Mouse (Mus musculus) forebrain, postnatal 0 days (tissue): Measurements from ENCODE around the gene Nagpa. TPM values are rescaled to one million over a fixed set of nuclear protein-coding genes. Genes with fewer than 3 reads are reported as not detected.
"Not testable (repeated sequence)": the region's sequence is repeated elsewhere in the genome, so short reads cannot be mapped to it uniquely, and the experiment has no call there.

Experiments
- ATAC-seq: fragments of 200-750 bp; cut with Nextera tagmentation; 2 replicates; pipeline ENCODE4 v1.8.0; 2017; ENCODE audit warnings: mild to moderate bottlenecking, moderate library complexity
- DNase-seq: peaks from one replicate; pipeline ENCODE4 v3.0.0-alpha.2; 2015
- H3K27ac ChIP-seq: fragments of 300-500 bp; sonication (generic); 2 replicates; pipeline ENCODE4 v1.5.1; 2014; ENCODE audit warnings: low read depth, mild to moderate bottlenecking, antibody characterized with exemption, low read length, moderate library complexity, mixed read lengths
- H3K27me3 ChIP-seq: fragments of 300-500 bp; sonication (generic); 2 replicates; pipeline ENCODE4 v1.6.1; 2014; ENCODE audit warnings: mild to moderate bottlenecking, low read length, mixed read lengths; ENCODE audit not compliant: insufficient read depth
- H3K36me3 ChIP-seq: fragments of 300-500 bp; sonication (generic); 2 replicates; pipeline ENCODE4 v1.6.1; 2014; ENCODE audit warnings: mild to moderate bottlenecking, moderate library complexity; ENCODE audit not compliant: insufficient read depth
- H3K4me1 ChIP-seq: fragments of 300-500 bp; sonication (generic); 2 replicates; pipeline ENCODE4 v1.6.1; 2014; ENCODE audit warnings: antibody characterized with exemption; ENCODE audit not compliant: insufficient read depth
- H3K4me2 ChIP-seq: fragments of 300-500 bp; sonication (generic); 2 replicates; pipeline ENCODE4 v1.6.1; 2014; ENCODE audit warnings: low read depth, mild to moderate bottlenecking, moderate library complexity
- H3K4me3 ChIP-seq: fragments of 300-500 bp; sonication (generic); 2 replicates; pipeline ENCODE4 v1.5.1; 2014; ENCODE audit warnings: low read depth, low read length, mixed read lengths
- H3K9ac ChIP-seq: fragments of 300-500 bp; sonication (generic); 2 replicates; pipeline ENCODE4 v1.6.1; 2014; ENCODE audit warnings: mild to moderate bottlenecking
- H3K9me3 ChIP-seq: fragments of 300-500 bp; sonication (generic); 2 replicates; pipeline ENCODE4 v1.6.1; 2016; ENCODE audit warnings: low read length
- CTCF ChIP-seq: sonication (generic); IDR thresholded peaks from 2 replicates; pipeline ENCODE4 v1.5.1; 2016; ENCODE audit warnings: antibody characterized with exemption, control low read depth, low read depth
- WGBS: fragments of 180-500 bp; shearing (Covaris S2); extraction: QIAGEN DNeasy Blood & Tissue Kit; methylation state at CpG from one replicate; pipeline ENCODE4 v1.1.7; 2014; 5-methylcytosine and 5-hydroxymethylcytosine counted together
- polyA plus RNA-seq: library from polyadenylated mRNA; unstranded; fragments of >200 nt; fragmentation: Nextera tagmentation; extraction: Ambion mirVana; gene quantifications from 2 replicates; pipeline ENCODE4 v1.2.1, GENCODE M21; 2015
- total RNA-seq: library from RNA; depleted of rRNA; stranded (reverse); fragments of >200 nt; gene quantifications from 2 replicates; pipeline ENCODE4 v1.2.3, GENCODE M21; 2014

Gene Nagpa
- total and polyA plus RNA-seq, 2 experiments from 2014 or later: 8.8 to 8.9 TPM

DNA sequence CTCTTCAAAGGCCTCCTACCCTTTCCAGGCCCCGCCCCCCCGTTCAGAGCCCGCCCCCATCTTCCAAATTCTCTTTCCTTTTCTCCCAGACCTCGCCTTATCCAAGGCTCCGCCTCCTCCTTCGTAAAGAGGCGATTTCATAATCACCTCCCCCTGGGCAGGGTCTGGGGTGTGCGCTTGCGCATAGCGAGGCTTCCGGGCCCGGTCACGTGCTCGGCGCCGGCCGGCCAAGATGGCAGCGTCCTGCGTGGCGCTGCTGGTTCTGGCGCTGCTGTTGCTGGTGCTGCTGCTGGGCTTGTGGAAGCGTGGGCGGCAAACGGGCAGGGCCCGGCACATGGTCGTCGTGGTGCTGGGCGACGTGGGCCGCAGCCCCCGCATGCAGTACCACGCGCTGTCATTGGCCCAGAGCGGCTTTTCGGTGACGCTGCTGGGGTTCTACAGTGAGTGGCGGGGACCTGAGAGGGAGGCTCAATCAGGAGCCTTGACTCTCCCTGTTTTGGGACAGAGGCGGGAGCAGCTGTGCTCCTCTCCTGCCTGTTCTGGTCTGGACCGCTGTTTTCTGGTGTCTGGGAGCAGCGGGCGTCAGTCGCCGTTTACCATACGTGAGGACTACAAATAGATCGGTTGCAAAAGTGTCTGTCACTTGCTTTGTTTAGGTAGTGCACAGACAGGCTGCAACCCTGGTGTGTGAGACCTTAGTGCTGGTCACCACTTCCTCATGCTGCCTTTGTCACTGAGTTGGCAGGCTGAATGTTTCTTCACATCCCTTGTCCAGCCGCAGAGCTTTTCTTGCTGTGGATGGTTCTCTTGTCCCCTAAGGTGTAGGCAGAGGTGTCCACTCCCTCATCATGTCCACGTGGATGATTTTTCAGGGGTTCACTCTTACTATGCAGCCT lies 29.9 kb upstream of the Nagpa start, which contains the start of gene Alg1:
Gene Alg1, plus strand, starts transcription at position 204 of the 896 bp plus-strand sequence.
- H3K27ac ChIP-seq: peak within 1 kb of the TSS; percentile 78
- peak; percentile 21; the same call in 1 of the 2 replicates for TF ChIP-seq CTCF
- no peaks in the 10 kb centered on the region; the same call in 1 of the 2 replicates for H3K27me3 ChIP-seq
- H3K36me3 ChIP-seq: peaks cover 5% of the 10 kb centered on the region; the same call in 1 of the 2 replicates
- no peaks in the 10 kb centered on the region for H3K9me3 ChIP-seq
- ATAC-seq (peak; percentile 98), DNase-seq (peak; percentile 96)
- peaks cover 4% of the 10 kb centered on the region; the same call in 1 of the 2 replicates for H3K4me1 ChIP-seq
- WGBS: 4% methylated on average over 47 of the region's 47 CpGs
- H3K4me3 ChIP-seq: peak within 1 kb of the TSS; percentile 80
- peak within 1 kb of the TSS; percentile 86 for H3K4me2 ChIP-seq
- peak within 1 kb of the TSS; percentile 75 for H3K9ac ChIP-seq

GRCm38 (mm10) chr16:5232982-5233381 lies 29.2 kb upstream of the Nagpa start:
- WGBS: 69% methylated on average over 4 of the region's 4 CpGs
- Histone ChIP-seq H3K27ac (no peak overlapping the region), H3K4me1 (peaks cover 4% of the 10 kb centered on the region; the same call in 1 of the 2 replicates), H3K9me3 (no peaks in the 10 kb centered on the region), H3K36me3 (no peaks in the 10 kb centered on the region), H3K4me3 (peak overlapping the region; percentile 80), H3K4me2 (peak overlapping the region; percentile 86), H3K27me3 (no peaks in the 10 kb centered on the region; the same call in 1 of the 2 replicates), H3K9ac (0 out of 2 replicates have a peak overlapping the region, but pooled peaks have one; percentile 75)
- no peak for TF ChIP-seq CTCF
- DNase-seq (no peak), ATAC-seq (no peak)

DNA sequence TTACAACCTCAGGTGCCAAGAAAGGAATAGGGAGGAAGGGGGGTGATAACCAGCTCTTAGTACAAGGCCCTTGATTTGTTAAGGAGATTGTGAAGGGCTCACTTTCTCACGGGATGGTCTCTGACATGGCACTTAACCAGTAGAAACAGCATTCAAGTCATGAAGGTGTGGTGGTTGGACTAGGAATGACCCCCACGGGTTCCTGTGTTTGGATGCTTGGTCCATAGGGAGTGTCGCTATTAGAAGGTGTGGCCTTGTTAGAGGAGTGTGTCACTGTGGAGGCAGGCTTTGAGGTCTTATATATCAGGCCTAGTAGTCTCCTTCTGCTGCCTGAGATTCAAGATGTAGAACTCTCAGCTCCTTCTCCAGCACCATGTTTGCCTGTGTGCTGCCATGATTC lies 24.3 kb upstream of the Nagpa start:
- H3K4me2 ChIP-seq, H3K36me3 ChIP-seq, H3K4me1 ChIP-seq, DNase-seq, H3K9me3 ChIP-seq, H3K27ac ChIP-seq, H3K27me3 ChIP-seq, H3K9ac ChIP-seq, ATAC-seq, H3K4me3 ChIP-seq: not testable (repeated sequence)
- WGBS: 81% methylated on average over 3 of the region's 3 CpGs

GRCm38 (mm10) chr16:5227501-5227900 lies 23.7 kb upstream of the Nagpa start:
- H3K4me2 ChIP-seq, DNase-seq: not testable (repeated sequence)
- 84% methylated on average over 19 of the region's 19 CpGs for WGBS

GRCm38 (mm10) chr16:5226534-5226933 lies 22.7 kb upstream of the Nagpa start:
- H3K9ac ChIP-seq, H3K27me3 ChIP-seq, H3K36me3 ChIP-seq, H3K27ac ChIP-seq, ATAC-seq, DNase-seq, H3K9me3 ChIP-seq, H3K4me2 ChIP-seq, H3K4me3 ChIP-seq, H3K4me1 ChIP-seq: not testable (repeated sequence)
- 4% methylated on average over 1 of the region's 1 CpGs for WGBS

More at GRCm38 (mm10) chr16:5227501-5227900, 23.7 kb upstream of the Nagpa start:
- H3K27me3 ChIP-seq, ATAC-seq, H3K4me3 ChIP-seq, H3K36me3 ChIP-seq, H3K9ac ChIP-seq, H3K27ac ChIP-seq, H3K9me3 ChIP-seq, H3K4me1 ChIP-seq: not testable (repeated sequence)

DNA sequence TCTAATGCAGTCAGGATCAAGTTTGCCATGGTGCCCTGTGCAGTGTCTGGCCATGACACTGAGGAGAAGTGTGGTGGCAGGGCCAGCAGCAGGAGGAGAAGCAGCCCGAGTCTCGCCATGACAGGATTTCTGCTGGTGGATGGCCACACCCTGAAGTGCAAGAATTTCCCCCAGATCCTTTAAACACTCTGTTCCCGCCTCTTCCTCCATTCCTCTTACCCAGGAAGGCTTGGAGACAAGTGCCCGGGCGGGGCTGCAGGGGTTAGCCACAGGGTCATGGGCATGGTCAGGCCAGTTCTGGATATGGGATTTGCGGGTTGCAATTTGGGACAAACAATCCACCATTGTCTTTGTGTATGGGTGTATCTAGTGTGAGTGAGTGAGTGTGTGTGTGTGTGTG lies 18.3 kb upstream of the Nagpa start, which contains the start of gene AU021092:
Gene AU021092, minus strand, starts transcription at position 160 of the 400 bp plus-strand sequence.
- ATAC-seq: no peak
- WGBS: 73% methylated on average over 6 of the region's 6 CpGs
- no peak within 1 kb of the TSS for H3K4me3 ChIP-seq
- H3K4me2 ChIP-seq: no peak within 1 kb of the TSS
- DNase-seq: no peak
- no peak within 1 kb of the TSS for H3K9ac ChIP-seq
- H3K36me3 ChIP-seq: no peaks in the 10 kb centered on the region
- TF ChIP-seq CTCF: no peak
- H3K4me1 ChIP-seq: no peaks in the 10 kb centered on the region
- no peak within 1 kb of the TSS for H3K27ac ChIP-seq
- H3K27me3 ChIP-seq: no peaks in the 10 kb centered on the region; the same call in 1 of the 2 replicates
- H3K9me3 ChIP-seq: no peaks in the 10 kb centered on the region

- no peaks in the 10 kb centered on the region for H3K36me3 ChIP-seq
- no peak for DNase-seq
- H3K4me3 ChIP-seq: no peak overlapping the region
- ATAC-seq: no peak
- H3K27me3 ChIP-seq: no peaks in the 10 kb centered on the region; the same call in 1 of the 2 replicates
- 37% methylated on average over 4 of the region's 4 CpGs for WGBS
- no peak for TF ChIP-seq CTCF
- no peak overlapping the region for H3K4me2 ChIP-seq
- H3K9me3 ChIP-seq: no peaks in the 10 kb centered on the region
- H3K4me1 ChIP-seq: no peaks in the 10 kb centered on the region
- H3K9ac ChIP-seq: no peak overlapping the region
- H3K27ac ChIP-seq: no peak overlapping the region
Measured at GRCm38 (mm10) chr16:5221403-5221802, 17.6 kb upstream of the Nagpa start.
